Mouse (Mus musculus): ENCODE data around the gene Apol11b. TPM values are rescaled to one million over a fixed set of nuclear protein-coding genes. Genes with fewer than 3 reads are reported as not detected.
A peak's percentile ranks its signal among the peaks of the same experiment; 100 is the strongest.
"Not testable (repeated sequence)": the region's sequence is repeated elsewhere in the genome, so short reads cannot be mapped to it uniquely, and the experiment has no call there.

The Apol11b gene
- polyA plus RNA-seq (2012; ENCODE audit: insufficient read depth, insufficient read length, missing spikeins), result not detected in 2 replicates

DNA sequence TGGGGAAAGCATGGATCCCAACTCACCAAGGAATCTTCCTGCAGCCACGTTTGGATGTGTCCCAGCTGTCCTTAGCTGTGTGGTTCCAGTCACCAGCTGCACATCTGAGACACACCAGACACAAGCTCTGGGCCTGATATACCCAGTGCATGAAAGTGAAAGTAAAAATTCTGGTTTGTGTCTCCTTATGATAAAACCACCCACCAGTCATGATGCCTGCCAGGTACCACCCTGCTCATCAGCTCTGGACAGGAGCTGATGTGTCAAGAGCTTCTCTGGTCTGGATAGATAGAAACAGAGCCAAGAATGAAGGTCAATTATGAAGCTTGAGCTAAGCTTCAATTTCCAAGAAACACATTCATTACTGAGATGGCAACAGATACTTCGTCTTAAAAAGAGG is at the start of gene Apol11b:
Apol11b (minus strand) TSS at position 111 of the 400 bp plus-strand sequence.
- not testable (repeated sequence) for H3K4me3 ChIP-seq (ENCODE audit: insufficient read depth, low read depth, low read length); H3K4me1 ChIP-seq (ENCODE audit: control insufficient read depth, insufficient read depth, insufficient read length, low read length); H3K27ac ChIP-seq (replicated peaks; ENCODE audit: low read depth, low read length)

DNA sequence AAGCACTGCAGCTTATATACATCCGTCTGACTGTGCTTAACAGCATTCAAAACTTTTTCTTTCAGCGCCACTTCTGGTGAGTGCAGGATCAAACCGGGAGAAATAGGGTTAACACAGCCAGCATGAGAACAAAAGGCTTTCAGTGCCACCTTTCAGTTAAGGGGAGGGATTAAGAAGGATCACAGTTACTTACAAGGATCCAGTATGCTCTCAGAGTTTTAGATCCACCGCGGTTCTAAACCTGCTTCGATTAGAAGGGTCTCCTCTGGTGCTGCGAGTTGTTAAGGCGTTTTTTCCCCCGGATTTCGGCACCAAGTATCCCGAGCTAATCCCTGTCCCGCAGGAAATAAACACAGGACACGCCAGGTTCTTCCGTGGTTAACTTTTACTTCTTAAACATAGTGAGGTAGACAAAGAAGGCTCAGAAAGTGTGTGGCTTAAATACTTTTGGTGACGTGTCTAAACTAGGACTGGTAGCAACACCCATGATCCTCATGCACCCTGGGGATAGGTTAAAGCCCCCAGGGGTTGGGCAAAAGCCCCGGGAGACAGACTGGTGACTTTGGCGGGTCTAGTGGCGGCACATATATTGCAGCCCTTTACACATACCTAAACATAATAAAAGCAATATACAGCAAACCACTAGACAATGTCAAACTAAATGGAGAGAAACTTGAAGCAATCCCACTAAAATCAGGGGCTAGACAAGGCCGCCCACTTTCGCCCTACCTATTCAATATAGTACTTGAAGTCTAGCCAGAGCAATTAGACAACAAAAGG is 48.6 kb upstream of the Apol11b start:
- 0 out of 2 replicates have a peak overlapping the region, but pooled peaks have one; percentile 7 for H3K4me3 ChIP-seq (ENCODE audit: insufficient read depth, low read depth, low read length)
- H3K4me1 ChIP-seq (ENCODE audit: control insufficient read depth, insufficient read depth, insufficient read length, low read length); H3K27ac ChIP-seq (replicated peaks; ENCODE audit: low read depth, low read length): not testable (repeated sequence)

DNA sequence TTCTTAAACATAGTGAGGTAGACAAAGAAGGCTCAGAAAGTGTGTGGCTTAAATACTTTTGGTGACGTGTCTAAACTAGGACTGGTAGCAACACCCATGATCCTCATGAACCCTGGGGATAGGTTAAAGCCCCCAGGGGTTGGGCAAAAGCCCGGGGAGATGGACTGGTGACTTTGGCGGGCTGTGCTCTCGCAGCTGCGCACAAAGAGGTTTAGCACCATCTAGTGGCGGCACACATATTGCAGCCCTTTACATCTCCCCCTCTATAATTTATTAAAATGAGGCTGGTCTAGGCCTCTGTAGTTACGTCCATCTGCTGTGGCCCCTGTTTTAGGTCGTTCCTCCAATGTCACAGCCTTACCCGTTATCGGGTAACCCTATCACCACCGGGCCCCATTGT is 40.9 kb upstream of the Apol11b start:
- not testable (repeated sequence) for H3K4me3 ChIP-seq (ENCODE audit: insufficient read depth, low read depth, low read length); H3K4me1 ChIP-seq (ENCODE audit: control insufficient read depth, insufficient read depth, insufficient read length, low read length); H3K27ac ChIP-seq (replicated peaks; ENCODE audit: low read depth, low read length)

DNA sequence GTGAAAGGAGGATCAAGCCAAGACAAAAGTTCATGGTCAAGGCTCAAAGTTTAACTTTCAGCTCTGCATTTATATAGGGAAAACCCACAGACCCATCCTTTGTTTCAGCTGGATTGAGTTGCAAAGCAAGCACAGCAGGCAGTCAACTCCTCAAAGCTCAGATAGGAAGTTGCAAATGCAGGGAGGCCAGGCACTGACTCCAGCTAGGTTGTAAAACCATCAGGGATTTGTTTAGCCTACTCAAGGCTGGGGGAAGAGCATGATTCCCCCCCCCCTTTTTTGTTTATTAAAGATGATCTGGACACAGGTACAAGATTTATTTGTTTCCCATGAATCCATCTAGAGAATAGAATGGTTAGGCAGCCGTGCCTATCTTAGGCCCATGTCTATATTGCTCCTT is 31.0 kb upstream of the Apol11b start:
- H3K4me1 ChIP-seq (ENCODE audit: control insufficient read depth, insufficient read depth, insufficient read length, low read length); H3K27ac ChIP-seq (replicated peaks; ENCODE audit: low read depth, low read length); H3K4me3 ChIP-seq (ENCODE audit: insufficient read depth, low read depth, low read length): not testable (repeated sequence)

DNA sequence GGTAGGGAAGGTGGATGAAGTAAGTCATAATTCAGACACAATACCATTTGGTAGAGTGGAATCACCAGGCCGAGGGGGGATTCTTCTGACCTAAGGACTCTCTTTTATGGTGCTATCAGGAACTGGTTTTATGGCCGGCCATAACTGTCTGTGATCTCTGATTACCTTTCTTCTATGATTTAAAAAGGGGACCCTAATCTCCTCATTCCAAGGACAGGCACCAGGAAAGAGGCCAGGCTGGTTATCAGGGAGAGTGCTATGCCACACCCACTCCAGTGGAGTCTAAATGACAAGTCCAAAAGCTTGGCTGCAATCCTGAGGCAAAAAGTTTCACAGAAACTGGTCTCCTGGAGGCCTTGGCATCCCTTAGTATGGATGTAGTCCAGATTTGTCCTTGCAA is 18.8 kb upstream of the Apol11b start:
- H3K4me3 ChIP-seq (ENCODE audit: insufficient read depth, low read depth, low read length); H3K4me1 ChIP-seq (ENCODE audit: control insufficient read depth, insufficient read depth, insufficient read length, low read length); H3K27ac ChIP-seq (replicated peaks; ENCODE audit: low read depth, low read length): not testable (repeated sequence)

DNA sequence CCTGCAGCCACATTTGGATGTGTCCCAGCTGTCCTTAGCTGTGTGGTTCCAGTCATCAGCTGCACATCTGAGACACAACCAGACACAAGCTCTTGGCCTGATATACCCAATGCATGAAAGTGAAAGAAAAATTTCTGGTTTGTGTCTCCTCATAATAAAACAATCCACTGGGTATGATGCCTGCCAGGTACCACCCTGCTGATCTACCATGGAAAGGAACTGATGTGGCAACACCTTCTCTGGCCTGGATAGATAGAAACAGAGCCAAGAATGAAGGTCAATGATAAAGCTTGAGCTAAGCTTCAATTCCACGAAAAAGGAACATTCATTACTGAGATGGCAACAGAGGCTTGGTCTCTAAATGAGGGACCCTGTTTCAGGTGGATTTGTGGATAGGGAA is 16.7 kb upstream of the Apol11b start:
- H3K4me1 ChIP-seq (ENCODE audit: control insufficient read depth, insufficient read depth, insufficient read length, low read length); H3K4me3 ChIP-seq (ENCODE audit: insufficient read depth, low read depth, low read length); H3K27ac ChIP-seq (replicated peaks; ENCODE audit: low read depth, low read length): not testable (repeated sequence)

DNA sequence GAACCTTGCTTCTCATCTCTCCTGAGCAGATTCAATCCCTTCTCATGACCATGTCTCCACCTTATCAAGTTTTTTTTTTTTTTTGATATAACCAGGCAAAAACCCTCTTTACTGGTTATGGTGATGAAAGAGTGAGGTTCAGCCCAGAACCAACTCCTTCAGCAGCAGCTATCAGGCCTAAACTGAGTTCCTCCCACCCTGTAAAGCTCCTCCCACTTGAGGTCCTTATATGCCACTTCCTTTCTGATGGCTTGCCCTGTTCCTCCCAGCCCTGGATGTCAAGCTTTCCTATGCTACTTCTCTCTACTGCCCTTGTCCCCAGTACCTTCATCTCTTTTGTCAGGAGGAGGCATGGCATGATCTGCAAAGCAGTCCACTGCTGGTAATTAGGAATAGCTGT is 8.1 kb upstream of the Apol11b start:
- H3K27ac ChIP-seq (replicated peaks; ENCODE audit: low read depth, low read length); H3K4me1 ChIP-seq (ENCODE audit: control insufficient read depth, insufficient read depth, insufficient read length, low read length): not testable (repeated sequence)

DNA sequence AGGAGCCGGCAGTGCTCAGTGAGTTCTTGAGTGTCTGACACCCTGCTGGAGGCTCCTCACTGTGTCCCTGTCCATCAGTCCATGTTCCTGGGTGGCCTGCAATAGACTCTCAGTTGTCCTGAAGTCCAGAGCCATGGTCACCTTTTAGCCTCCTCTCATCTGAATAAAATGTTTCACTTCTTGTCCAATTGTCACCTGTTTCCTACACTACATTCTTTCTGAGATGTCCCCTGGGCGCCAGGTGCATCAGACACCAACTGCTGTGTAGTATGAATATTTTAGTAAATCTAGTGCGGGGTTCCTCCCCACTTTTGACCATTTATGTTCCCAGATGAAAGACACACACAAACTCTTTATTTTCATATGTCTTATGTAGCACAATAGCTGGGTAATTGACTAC is 13.3 kb downstream of the Apol11b start:
- not testable (repeated sequence) for H3K4me3 ChIP-seq (ENCODE audit: insufficient read depth, low read depth, low read length); H3K27ac ChIP-seq (replicated peaks; ENCODE audit: low read depth, low read length); H3K4me1 ChIP-seq (ENCODE audit: control insufficient read depth, insufficient read depth, insufficient read length, low read length)

More for the DNA sequence above, 8.1 kb upstream of the Apol11b start:
- H3K4me3 ChIP-seq (ENCODE audit: insufficient read depth, low read depth, low read length), result not testable (repeated sequence)

DNA sequence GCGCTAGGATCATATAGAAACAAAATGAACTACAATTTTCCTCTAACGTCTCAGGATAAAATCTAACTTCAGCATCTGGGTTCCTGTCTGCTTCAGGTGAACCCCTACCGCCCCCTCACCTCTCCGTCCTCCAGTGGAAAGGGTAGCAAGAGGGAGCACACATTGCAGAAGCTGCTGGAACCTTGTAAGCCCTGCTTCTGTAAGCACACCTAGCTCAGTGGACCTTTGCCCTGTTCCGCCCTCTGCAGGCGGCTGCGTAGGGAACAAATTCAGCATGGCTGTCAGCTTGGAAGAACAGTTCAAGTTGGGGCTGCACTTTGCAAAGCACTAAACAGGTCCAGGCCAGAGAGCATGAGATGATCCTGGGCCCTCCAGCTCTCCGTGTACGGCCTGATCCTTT is 14.4 kb downstream of the Apol11b start:
- not testable (repeated sequence) for H3K4me3 ChIP-seq (ENCODE audit: insufficient read depth, low read depth, low read length); H3K4me1 ChIP-seq (ENCODE audit: control insufficient read depth, insufficient read depth, insufficient read length, low read length); H3K27ac ChIP-seq (replicated peaks; ENCODE audit: low read depth, low read length)

DNA sequence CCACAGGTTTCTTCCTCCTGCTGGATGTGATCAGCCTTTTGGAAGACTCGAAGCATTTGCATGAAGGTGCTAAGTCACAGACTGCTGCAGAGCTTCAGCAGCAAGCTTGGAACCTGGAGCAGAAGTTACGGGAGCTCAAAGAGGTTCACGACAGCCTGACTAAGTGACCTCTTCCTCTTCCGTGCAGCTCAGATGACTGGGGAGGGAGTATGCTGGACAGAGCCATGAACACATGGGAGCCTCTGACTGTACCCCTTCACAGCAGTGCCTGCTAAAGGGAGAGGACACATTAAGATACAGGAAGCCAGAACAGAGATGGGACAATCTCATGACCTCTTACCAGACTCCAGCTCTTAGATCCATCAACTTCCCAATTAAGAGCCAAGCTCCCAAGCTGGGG is 16.6 kb downstream of the Apol11b start:
- not testable (repeated sequence) for H3K27ac ChIP-seq (replicated peaks; ENCODE audit: low read depth, low read length); H3K4me3 ChIP-seq (ENCODE audit: insufficient read depth, low read depth, low read length); H3K4me1 ChIP-seq (ENCODE audit: control insufficient read depth, insufficient read depth, insufficient read length, low read length)

DNA sequence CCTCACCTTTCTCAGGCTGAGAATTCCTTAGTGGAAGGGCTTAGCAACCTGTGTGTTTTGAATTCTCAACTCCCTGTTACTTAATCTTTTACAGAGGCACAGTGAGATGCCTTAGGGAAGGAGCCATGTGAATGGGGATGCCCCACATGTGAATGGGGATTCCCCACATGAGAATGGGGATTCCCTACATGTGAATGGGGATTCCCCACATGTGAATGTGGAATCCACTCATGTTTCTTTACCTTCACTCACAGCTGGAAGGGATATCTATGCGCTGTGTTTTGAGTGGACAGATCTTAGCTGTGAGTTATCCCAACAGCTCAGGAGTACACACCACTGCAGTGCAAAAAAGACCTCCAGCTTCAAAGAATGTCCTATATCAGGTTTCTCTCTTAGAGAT is 18.4 kb downstream of the Apol11b start:
- peaks cover 7% of the 10 kb centered on the region; the same call in 1 of the 2 replicates for H3K4me1 ChIP-seq (ENCODE audit: control insufficient read depth, insufficient read depth, insufficient read length, low read length)
- peak overlapping the region; percentile 12; the same call in 1 of the 2 replicates for H3K27ac ChIP-seq (replicated peaks; ENCODE audit: low read depth, low read length)
- H3K4me3 ChIP-seq (ENCODE audit: insufficient read depth, low read depth, low read length), result no peak overlapping the region

DNA sequence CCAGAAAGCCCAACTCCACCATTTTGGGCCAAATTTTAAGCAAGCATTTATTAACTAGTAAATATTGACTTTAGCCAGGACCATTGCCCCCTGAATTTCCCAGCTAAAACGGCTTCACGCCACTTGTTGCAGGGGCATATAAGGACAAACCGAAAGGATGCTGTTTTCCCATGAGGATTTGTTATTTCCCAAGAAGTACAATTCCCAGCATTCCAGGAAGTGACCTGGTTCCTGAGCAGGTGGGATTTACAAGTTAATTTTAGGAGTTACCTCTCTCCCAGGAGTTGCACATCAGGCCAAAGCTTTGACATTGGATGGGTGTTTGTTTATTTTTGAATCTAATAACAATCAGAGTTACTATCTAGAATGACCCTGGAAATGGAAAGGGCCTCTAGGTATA is 37.0 kb downstream of the Apol11b start:
- H3K4me1 ChIP-seq (ENCODE audit: control insufficient read depth, insufficient read depth, insufficient read length, low read length), result 0 out of 2 replicates have a peak, but pooled peaks cover 5% of the 10 kb centered on the region
- H3K4me3 ChIP-seq (ENCODE audit: insufficient read depth, low read depth, low read length), result no peak overlapping the region
- H3K27ac ChIP-seq (replicated peaks; ENCODE audit: low read depth, low read length), result peak overlapping the region; percentile 88

DNA sequence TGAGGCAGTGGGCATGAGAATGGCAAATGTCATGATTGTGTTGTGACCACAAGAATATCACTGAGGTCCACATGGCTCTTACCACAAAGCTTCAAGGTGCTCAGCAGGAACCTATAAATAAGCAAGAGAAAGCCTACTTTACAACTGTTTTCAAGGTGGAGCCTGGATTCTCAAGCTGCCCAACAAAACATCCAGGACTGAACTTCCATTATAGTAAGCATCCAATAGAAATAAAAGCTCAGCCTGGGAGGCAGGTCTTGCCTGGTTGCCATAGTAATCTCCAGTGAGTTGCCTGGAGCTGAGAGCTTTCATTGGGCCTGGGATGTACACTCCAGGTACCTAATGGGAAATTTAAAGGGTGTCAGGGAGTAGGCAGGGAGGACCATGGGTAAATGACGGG is 44.1 kb downstream of the Apol11b start, which contains the start of gene Gm36245:
Gm36245 (plus strand) TSS at position 301 of the 400 bp plus-strand sequence.
- Histone ChIP-seq H3K4me1 (ENCODE audit: control insufficient read depth, insufficient read depth, insufficient read length, low read length) (peaks cover 26% of the 10 kb centered on the region), H3K27ac (replicated peaks; ENCODE audit: low read depth, low read length) (peak within 1 kb of the TSS; percentile 100), H3K4me3 (ENCODE audit: insufficient read depth, low read depth, low read length) (no peak within 1 kb of the TSS)

DNA sequence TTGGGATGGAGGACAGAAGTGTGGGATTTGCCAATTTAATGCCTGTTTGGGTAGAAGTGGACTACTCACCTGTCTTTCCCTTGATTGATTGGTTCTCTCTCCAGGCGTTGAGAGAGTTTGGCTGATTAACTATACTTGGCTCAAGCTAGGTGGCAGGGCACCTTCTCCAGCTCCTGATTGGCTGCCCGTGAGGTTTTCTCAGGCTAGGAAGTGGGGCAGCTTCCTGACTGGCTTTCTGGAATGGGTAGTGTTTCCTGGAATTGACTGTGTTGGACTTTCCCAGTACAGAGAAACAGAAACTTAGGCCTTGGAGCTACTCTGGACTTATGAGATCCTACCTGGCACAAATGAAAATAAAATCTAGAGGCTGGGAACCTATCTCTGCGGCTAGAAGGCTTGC is 44.7 kb downstream of the Apol11b start:
- Histone ChIP-seq H3K4me1 (ENCODE audit: control insufficient read depth, insufficient read depth, insufficient read length, low read length) (peaks cover 29% of the 10 kb centered on the region), H3K27ac (replicated peaks; ENCODE audit: low read depth, low read length) (peak overlapping the region; percentile 100), H3K4me3 (ENCODE audit: insufficient read depth, low read depth, low read length) (no peak overlapping the region)

DNA sequence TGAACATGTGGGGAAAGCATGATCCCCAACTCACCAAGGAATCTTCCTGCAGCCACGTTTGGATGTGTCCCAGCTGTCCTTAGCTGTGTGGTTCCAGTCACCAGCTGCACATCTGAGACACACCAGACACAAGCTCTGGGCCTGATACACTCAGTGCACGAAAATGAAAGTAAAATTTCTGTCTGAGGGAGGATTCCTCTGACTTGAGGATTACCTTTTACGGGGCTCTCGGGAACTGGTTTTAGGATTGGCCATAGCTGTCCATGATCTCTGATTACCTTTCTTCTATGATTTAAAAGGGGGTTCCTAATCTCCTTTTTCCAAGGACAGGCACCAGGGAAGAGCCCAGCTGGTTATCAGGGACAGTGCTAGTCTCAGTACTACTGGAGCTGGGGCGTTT is 47.1 kb downstream of the Apol11b start, which contains the start of gene Apol10b:
Apol10b (minus strand) TSS at position 165 of the 400 bp plus-strand sequence.
- Histone ChIP-seq H3K4me1 (ENCODE audit: control insufficient read depth, insufficient read depth, insufficient read length, low read length) (peaks cover 41% of the 10 kb centered on the region), H3K4me3 (ENCODE audit: insufficient read depth, low read depth, low read length) (peak within 1 kb of the TSS; percentile 26), H3K27ac (replicated peaks; ENCODE audit: low read depth, low read length) (peak within 1 kb of the TSS; percentile 99)

DNA sequence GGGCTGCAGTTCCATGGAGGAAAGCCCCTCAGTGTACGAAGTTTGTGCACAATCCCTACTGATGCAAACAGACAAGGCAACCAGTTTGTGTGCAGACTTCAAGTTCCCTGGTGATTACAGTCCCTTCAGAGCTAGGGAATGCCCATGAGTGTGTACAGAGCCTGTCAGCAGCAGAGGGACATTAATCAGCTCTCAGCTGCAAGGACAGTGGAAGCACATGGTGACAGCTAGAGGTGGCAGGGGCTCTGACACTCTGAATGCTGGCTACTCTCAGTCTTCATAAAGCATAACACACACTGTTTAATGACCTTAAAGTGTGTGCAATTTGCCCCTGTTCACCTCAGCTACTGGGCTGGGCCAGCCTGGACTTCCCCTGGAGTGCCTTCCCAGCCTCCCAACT is 49.5 kb downstream of the Apol11b start:
- peak overlapping the region; percentile 99 for H3K27ac ChIP-seq (replicated peaks; ENCODE audit: low read depth, low read length)
- peak overlapping the region; percentile 0; the same call in 1 of the 2 replicates for H3K4me3 ChIP-seq (ENCODE audit: insufficient read depth, low read depth, low read length)
- H3K4me1 ChIP-seq (ENCODE audit: control insufficient read depth, insufficient read depth, insufficient read length, low read length), result peaks cover 49% of the 10 kb centered on the region
